Comparison of ENCODE assay signal across 7 mouse cellular contexts in genomic region chr8:124751191-124751590, GRCm38 (mm10). TPM values are rescaled to one million over a fixed set of nuclear protein-coding genes. Genes with fewer than 3 reads are reported as not detected.
DNase-seq lines count a peak whose midpoint lies in the region; ATAC-seq and TF ChIP-seq lines count a peak whose summit lies in the region.

No protein-coding gene starts in this region.

- no peak overlapping the region for H3K27ac ChIP-seq in forebrain, postnatal 0 days (ENCODE audit: low read depth, low read length)
- peak overlapping the region; percentile 31; the same call in 1 of the 2 replicates for H3K27ac ChIP-seq in intestine, postnatal 0 days (ENCODE audit: low read depth, low read length)
- H3K27ac ChIP-seq in midbrain, embryonic 16.5 days (ENCODE audit: low read length) = no peak overlapping the region

- H3K4me2 ChIP-seq in forebrain, postnatal 0 days (ENCODE audit: low read depth) = peak overlapping the region; percentile 69
- peak overlapping the region; percentile 91 for H3K4me2 ChIP-seq in intestine, postnatal 0 days (replicated peaks; ENCODE audit: low read depth)
- H3K4me2 ChIP-seq in midbrain, embryonic 16.5 days (ENCODE audit: low read length) = peak overlapping the region; percentile 69

- peaks cover 9% of the 10 kb centered on the region for H3K4me1 ChIP-seq in G1E (ENCODE audit: insufficient read depth, low read depth, low read length)
- no peaks in the 10 kb centered on the region for H3K4me1 ChIP-seq in forebrain, postnatal 0 days (ENCODE audit: insufficient read depth)
- no peaks in the 10 kb centered on the region; the same call in 1 of the 2 replicates for H3K4me1 ChIP-seq in intestine, postnatal 0 days (replicated peaks; ENCODE audit: control insufficient read depth, insufficient read depth, low read length)
- peaks cover 7% of the 10 kb centered on the region; the same call in 1 of the 2 replicates for H3K4me1 ChIP-seq in midbrain, embryonic 16.5 days (ENCODE audit: control insufficient read depth, insufficient read depth, low read length)

- no peak for TF ChIP-seq CTCF in G1E (IDR thresholded peaks at IDR 0.05; ENCODE audit: low read depth, low read length)
- TF ChIP-seq CTCF in forebrain, postnatal 0 days (IDR thresholded peaks at IDR 0.05; ENCODE audit: low read depth) = no peak
- no peak for TF ChIP-seq CTCF in intestine, postnatal 0 days (IDR thresholded peaks at IDR 0.05; ENCODE audit: low read depth)

- DNase-seq in G1E (ENCODE audit: low spot score) = no peak
- DNase-seq in forebrain, postnatal 0 days = no peak
- no peak for DNase-seq in cerebellum, adult 11 months
- no peak for DNase-seq in adipocyte (ENCODE audit: low spot score)

- peak overlapping the region; percentile 35; the same call in 1 of the 2 replicates for H3K9ac ChIP-seq in forebrain, postnatal 0 days
- H3K9ac ChIP-seq in intestine, postnatal 0 days (ENCODE audit: low read depth, low read length) = peak overlapping the region; percentile 28; the same call in 1 of the 2 replicates
- peak overlapping the region; percentile 39 for H3K9ac ChIP-seq in midbrain, embryonic 16.5 days (ENCODE audit: low read depth, low read length)

- H3K9me3 ChIP-seq in G1E (replicated peaks) = peaks cover 11% of the 10 kb centered on the region
- no peaks in the 10 kb centered on the region for H3K9me3 ChIP-seq in forebrain, postnatal 0 days (ENCODE audit: low read length)
- H3K9me3 ChIP-seq in intestine, postnatal 0 days (ENCODE audit: control insufficient read depth) = no peaks in the 10 kb centered on the region
- H3K9me3 ChIP-seq in midbrain, embryonic 16.5 days (replicated peaks; ENCODE audit: control insufficient read depth, low read length, poor library complexity, severe bottlenecking) = no peaks in the 10 kb centered on the region

- H3K27me3 ChIP-seq in G1E (ENCODE audit: insufficient read depth, low read length) = peaks cover 30% of the 10 kb centered on the region; the same call in 1 of the 2 replicates
- peaks cover 33% of the 10 kb centered on the region for H3K27me3 ChIP-seq in forebrain, postnatal 0 days (ENCODE audit: insufficient read depth, low read length)
- peaks cover 22% of the 10 kb centered on the region for H3K27me3 ChIP-seq in intestine, postnatal 0 days (replicated peaks; ENCODE audit: control insufficient read depth, insufficient read depth, low read length)
- H3K27me3 ChIP-seq in midbrain, embryonic 16.5 days (ENCODE audit: control insufficient read depth, insufficient read depth, low read depth, low read length) = peaks cover 30% of the 10 kb centered on the region

- peak overlapping the region; percentile 62; the same call in 1 of the 2 replicates for H3K4me3 ChIP-seq in G1E (ENCODE audit: low read depth, low read length)
- H3K4me3 ChIP-seq in forebrain, postnatal 0 days (ENCODE audit: low read depth, low read length) = peak overlapping the region; percentile 42
- peak overlapping the region; percentile 61 for H3K4me3 ChIP-seq in intestine, postnatal 0 days (ENCODE audit: low read depth, low read length)
- peak overlapping the region; percentile 45 for H3K4me3 ChIP-seq in midbrain, embryonic 16.5 days (ENCODE audit: low read depth, low read length)

- ATAC-seq in CD4-positive, CD25-positive, alpha-beta regulatory T cell, adult 4 months = peak; percentile 34
- no peak for ATAC-seq in G1E (ENCODE audit: extremely low read depth, insufficient number of reproducible peaks, low FRiP score, poor library complexity, severe bottlenecking)
- ATAC-seq in forebrain, postnatal 0 days = no peak
- peak; percentile 13; the same call in 1 of the 2 replicates for ATAC-seq in intestine, postnatal 0 days
- no peak for ATAC-seq in midbrain, embryonic 16.5 days

- 2% methylated on average over 31 of the region's 31 CpGs for WGBS in forebrain, postnatal 0 days
- WGBS in intestine, postnatal 0 days = under 1% methylated on average over 31 of the region's 31 CpGs
- WGBS in midbrain, embryonic 16.5 days = 0% methylated on average over 24 of the region's 31 CpGs

- H3K36me3 ChIP-seq in G1E (replicated peaks) = no peaks in the 10 kb centered on the region
- no peaks in the 10 kb centered on the region for H3K36me3 ChIP-seq in forebrain, postnatal 0 days (ENCODE audit: insufficient read depth)
- H3K36me3 ChIP-seq in intestine, postnatal 0 days (ENCODE audit: control insufficient read depth, insufficient read depth) = no peaks in the 10 kb centered on the region
- H3K36me3 ChIP-seq in midbrain, embryonic 16.5 days (ENCODE audit: control insufficient read depth, insufficient read depth, low read length) = no peaks in the 10 kb centered on the region

RNA-seq across cellular contexts. Expression of gene Fam89a, which starts 0.4 kb away (rescaled TPM):
- polyA plus RNA-seq in CD4-positive, CD25-positive, alpha-beta regulatory T cell, adult 4 months (2017; shearing (Covaris generic)) = under 1 TPM; 0.73 to 0.80 TPM
- total RNA-seq in G1E (2014; fragmentation: Nextera tagmentation) = not detected in 2 replicates
- total RNA-seq in G1E (2017) = 0.35 TPM in 1 of 2 replicates, not detected in the other
- polyA plus RNA-seq in G1E (2012) = not detected in 2 replicates
- total RNA-seq in forebrain, postnatal 0 days (2014; rRNA removed) = 0.23 and 0.29 TPM in 2 replicates
- 0.15 and 0.28 TPM in 2 replicates for polyA plus RNA-seq in forebrain, postnatal 0 days (2015; fragmentation: Nextera tagmentation; extraction: Ambion mirVana)
- 1.9 and 2.3 TPM in 2 replicates for polyA plus RNA-seq in intestine, postnatal 0 days (2015; fragmentation: Nextera tagmentation; extraction: Ambion mirVana)
- polyA plus RNA-seq in midbrain, embryonic 16.5 days (2015; fragmentation: Nextera tagmentation; extraction: Ambion mirVana) = 0.26 and 0.40 TPM in 2 replicates

RNA-seq across cellular contexts. Expression of gene Arv1, which starts 29.3 kb away (rescaled TPM):
- 10 to 100 TPM; 13.1 to 18.7 TPM for polyA plus RNA-seq in CD4-positive, CD25-positive, alpha-beta regulatory T cell, adult 4 months (2017; shearing (Covaris generic))
- total RNA-seq in G1E (2014; fragmentation: Nextera tagmentation) = 12.4 and 26.0 TPM in 2 replicates
- 4.2 and 5.0 TPM in 2 replicates for total RNA-seq in G1E (2017)
- polyA plus RNA-seq in G1E (2012) = 22.0 and 22.9 TPM in 2 replicates
- 9.5 and 17.6 TPM in 2 replicates for total RNA-seq in forebrain, postnatal 0 days (2014; rRNA removed)
- polyA plus RNA-seq in forebrain, postnatal 0 days (2015; fragmentation: Nextera tagmentation; extraction: Ambion mirVana) = 25.6 and 31.4 TPM in 2 replicates
- 13.3 and 14.8 TPM in 2 replicates for polyA plus RNA-seq in intestine, postnatal 0 days (2015; fragmentation: Nextera tagmentation; extraction: Ambion mirVana)
- 34.8 and 36.0 TPM in 2 replicates for polyA plus RNA-seq in midbrain, embryonic 16.5 days (2015; fragmentation: Nextera tagmentation; extraction: Ambion mirVana)

RNA-seq across cellular contexts. Expression of gene Ttc13, which starts 29.4 kb away (rescaled TPM):
- 10 to 100 TPM; 32.1 to 32.6 TPM for polyA plus RNA-seq in CD4-positive, CD25-positive, alpha-beta regulatory T cell, adult 4 months (2017; shearing (Covaris generic))
- total RNA-seq in G1E (2014; fragmentation: Nextera tagmentation) = 26.2 and 35.1 TPM in 2 replicates
- total RNA-seq in G1E (2017) = 30.4 and 35.5 TPM in 2 replicates
- 6.8 and 9.2 TPM in 2 replicates for polyA plus RNA-seq in G1E (2012)
- total RNA-seq in forebrain, postnatal 0 days (2014; rRNA removed) = 64.2 and 79.2 TPM in 2 replicates
- polyA plus RNA-seq in forebrain, postnatal 0 days (2015; fragmentation: Nextera tagmentation; extraction: Ambion mirVana) = 50.1 and 56.1 TPM in 2 replicates
- 19.0 and 20.2 TPM in 2 replicates for polyA plus RNA-seq in intestine, postnatal 0 days (2015; fragmentation: Nextera tagmentation; extraction: Ambion mirVana)
- polyA plus RNA-seq in midbrain, embryonic 16.5 days (2015; fragmentation: Nextera tagmentation; extraction: Ambion mirVana) = 64.6 and 66.2 TPM in 2 replicates

RNA-seq across cellular contexts. Expression of gene Trim67, which starts 41.7 kb away (rescaled TPM):
- not detected for polyA plus RNA-seq in CD4-positive, CD25-positive, alpha-beta regulatory T cell, adult 4 months (2017; shearing (Covaris generic))
- not detected in 2 replicates for total RNA-seq in G1E (2014; fragmentation: Nextera tagmentation)
- total RNA-seq in G1E (2017) = 0.05 TPM in 1 of 2 replicates, not detected in the other
- polyA plus RNA-seq in G1E (2012) = not detected in 2 replicates
- total RNA-seq in forebrain, postnatal 0 days (2014; rRNA removed) = 64.2 and 68.3 TPM in 2 replicates
- 21.9 and 25.7 TPM in 2 replicates for polyA plus RNA-seq in forebrain, postnatal 0 days (2015; fragmentation: Nextera tagmentation; extraction: Ambion mirVana)
- polyA plus RNA-seq in intestine, postnatal 0 days (2015; fragmentation: Nextera tagmentation; extraction: Ambion mirVana) = 0.23 and 0.29 TPM in 2 replicates
- polyA plus RNA-seq in midbrain, embryonic 16.5 days (2015; fragmentation: Nextera tagmentation; extraction: Ambion mirVana) = 28.0 and 29.5 TPM in 2 replicates

Comparison
In these comparisons a context has a peak if more than half of its experiments do, and no peak if none do; other contexts are left out.
1. ATAC-seq: peak in CD4-positive, CD25-positive, alpha-beta regulatory T cell, adult 4 months (single experiment) and intestine, postnatal 0 days (single experiment); none in G1E (single experiment), forebrain, postnatal 0 days (single experiment) and midbrain, embryonic 16.5 days (single experiment).
2. Peak in every context shown above with its lines, with median percentiles within 50 percentile points of each other: H3K4me3 ChIP-seq, H3K4me2 ChIP-seq and H3K9ac ChIP-seq.